ENCODE assay signal across 21 mouse cellular contexts in genomic region chr6:29203861-29204585, GRCm38 (mm10). TPM values are rescaled to one million over a fixed set of nuclear protein-coding genes. Genes with fewer than 3 reads are reported as not detected.
"Had no signal": no experiment of that assay in that cellular context is flagged by ENCODE, and none has a peak within 500 bp of the region (broad histone marks: within the 10 kb centered on the region; RNA-seq: fewer than 3 reads in every experiment).

No protein-coding gene starts in this region.

- H3K4me2 ChIP-seq: kidney, embryonic 15.5 days; limb, embryonic 12.5 days; limb, embryonic 15.5 days; liver, embryonic 13.5 days; midbrain, embryonic 12.5 days; midbrain, embryonic 15.5 days; neural tube, embryonic 13.5 days had no signal

- DNase-seq: kidney, adult 11 months; kidney, adult 8-10 months; kidney, postnatal 10 days; kidney, postnatal 36 days; layer of hippocampus, postnatal 36 days; liver, embryonic 13.5 days; lung, adult 2 months; lung, postnatal 14 days; retina, postnatal 1 day; right cerebral cortex, postnatal 25 days; thymus, adult 2 months; thymus, postnatal 14 days had no signal

- H3K9ac ChIP-seq: kidney, embryonic 15.5 days; limb, embryonic 12.5 days; limb, embryonic 15.5 days; liver, embryonic 13.5 days; midbrain, embryonic 12.5 days; midbrain, embryonic 15.5 days; neural tube, embryonic 13.5 days had no signal

- H3K9me3 ChIP-seq: kidney, embryonic 15.5 days; limb, embryonic 12.5 days; limb, embryonic 15.5 days; liver, embryonic 13.5 days; midbrain, embryonic 12.5 days; midbrain, embryonic 15.5 days; neural tube, embryonic 13.5 days had no signal

- H3K4me1 ChIP-seq: limb, embryonic 12.5 days had no signal

- H3K4me3 ChIP-seq: kidney, embryonic 15.5 days; left cerebral cortex, adult 2 months; limb, embryonic 12.5 days; limb, embryonic 15.5 days; liver, embryonic 13.5 days; midbrain, embryonic 12.5 days; midbrain, embryonic 15.5 days; myocyte; neural tube, embryonic 13.5 days had no signal

- H3K27me3 ChIP-seq: kidney, embryonic 15.5 days; limb, embryonic 12.5 days; limb, embryonic 15.5 days had no signal

- H3K27ac ChIP-seq: kidney, embryonic 15.5 days; left cerebral cortex, adult 2 months; limb, embryonic 12.5 days; limb, embryonic 15.5 days; liver, embryonic 13.5 days; macrophage; midbrain, embryonic 12.5 days; midbrain, embryonic 15.5 days; neural tube, embryonic 13.5 days had no signal

RNA-seq across cellular contexts. Expression of gene Prrt4, which starts 24.6 kb away (rescaled TPM):
- polyA plus RNA-seq: macrophage had no signal
